Mouse (Mus musculus) brain, adult 2 months (tissue): Measurements from ENCODE around the gene Aqp9.
A peak's percentile ranks its signal among the peaks of the same experiment; 100 is the strongest.

Source experiments
- DNase-seq: peaks from one replicate; pipeline ENCODE4 v3.0.0; 2011; ENCODE audit warnings: low read depth, low spot score

Aqp9 gene

GRCm38 (mm10) chr9:71167473-71168215 is 838 bp downstream of the Aqp9 start:
- peak; percentile 20 for DNase-seq

- DNase-seq, result no peak
Observed at GRCm38 (mm10) chr9:71166871-71167465, 1.5 kb downstream of the Aqp9 start.

GRCm38 (mm10) chr9:71166019-71166705 is 2.3 kb downstream of the Aqp9 start:
- no peak for DNase-seq

- no peak for DNase-seq
Observed at GRCm38 (mm10) chr9:71165510-71165909, 3.0 kb downstream of the Aqp9 start.

GRCm38 (mm10) chr9:71165061-71165460 is 3.4 kb downstream of the Aqp9 start:
- no peak for DNase-seq

GRCm38 (mm10) chr9:71164353-71164752 is 4.1 kb downstream of the Aqp9 start:
- DNase-seq, result no peak

- no peak for DNase-seq
Observed at GRCm38 (mm10) chr9:71162858-71163740, 5.4 kb downstream of the Aqp9 start.

GRCm38 (mm10) chr9:71162131-71162857 is 6.2 kb downstream of the Aqp9 start:
- DNase-seq, result no peak

GRCm38 (mm10) chr9:71160849-71161711 is 7.4 kb downstream of the Aqp9 start:
- DNase-seq, result no peak

GRCm38 (mm10) chr9:71159686-71160085 is 8.8 kb downstream of the Aqp9 start:
- DNase-seq, result no peak

- no peak for DNase-seq
Observed at GRCm38 (mm10) chr9:71159060-71159626, 9.3 kb downstream of the Aqp9 start.

GRCm38 (mm10) chr9:71157921-71158646 is 10.4 kb downstream of the Aqp9 start:
- no peak for DNase-seq

- DNase-seq, result no peak
Observed at GRCm38 (mm10) chr9:71156447-71157035, 11.9 kb downstream of the Aqp9 start.

- DNase-seq, result no peak
Observed at GRCm38 (mm10) chr9:71155399-71156005, 13.0 kb downstream of the Aqp9 start.

GRCm38 (mm10) chr9:71151386-71151785 is 17.1 kb downstream of the Aqp9 start:
- DNase-seq, result no peak

- no peak for DNase-seq
Observed at GRCm38 (mm10) chr9:71150175-71150574, 18.3 kb downstream of the Aqp9 start.

- DNase-seq, result no peak
Observed at GRCm38 (mm10) chr9:71148890-71149289, 19.6 kb downstream of the Aqp9 start.

- no peak for DNase-seq
Observed at GRCm38 (mm10) chr9:71146210-71146609, 22.3 kb downstream of the Aqp9 start.
